Mouse (Mus musculus) embryonic stem cell, embryonic (primary cell): ENCODE data around the gene Olfr1189.
"Not testable (repeated sequence)": the region's sequence is repeated elsewhere in the genome, so short reads cannot be mapped to it uniquely, and the experiment has no call there.

Experiments used
- CTCF ChIA-PET, 4 experiments: fragments of 300-600 bp in 2 of 4; fragments of 350-600 bp in 2 of 4; sonication (Branson Sonifier 250); formaldehyde crosslinking; loops; one replicate each; lab custom pipeline; 2022; ENCODE audit warnings: inconsistent platforms in 2 of 4; lab: Charles Lee
- POLR2A ChIA-PET, 4 experiments: fragments of 300-600 bp in 2 of 4; fragments of 350-600 bp in 2 of 4; sonication (Branson Sonifier 250); formaldehyde crosslinking; loops; one replicate each; lab custom pipeline; 2022; ENCODE audit warnings: antibody characterized with exemption in 4 of 4, inconsistent platforms in 1 of 4; lab: Charles Lee

The Olfr1189 gene

GRCm38 (mm10) chr2:88586154-88586553 lies at the start of gene Olfr1189:
Gene Olfr1189, plus strand, starts transcription at chr2:88586454.
- CTCF ChIA-PET, result no interaction called here

GRCm38 (mm10) chr2:88556635-88557034 lies 29.6 kb upstream of the Olfr1189 start, which contains the start of gene Olfr1188:
Gene Olfr1188, plus strand, starts transcription at chr2:88556935.
- CTCF ChIA-PET, result no interaction called here
- POLR2A ChIA-PET, result no interaction called here

More at GRCm38 (mm10) chr2:88586154-88586553, at the start of gene Olfr1189:
- POLR2A ChIA-PET, result interaction anchor here in 1 of 4 experiments (0.6 kb wide), 1 partner anchor 1905 kb away, joined by 3 read pairs; no protein-coding TSS in a partner anchor

GRCm38 (mm10) chr2:88572696-88573095 lies 13.6 kb upstream of the Olfr1189 start:
- POLR2A ChIA-PET, CTCF ChIA-PET: not testable (repeated sequence)

GRCm38 (mm10) chr2:88640242-88640641 lies 54.0 kb downstream of the Olfr1189 start, which contains the start of gene Olfr1191-ps1:
Gene Olfr1191-ps1, plus strand, starts transcription at chr2:88640542.
- CTCF ChIA-PET, POLR2A ChIA-PET: not testable (repeated sequence)
